Mouse (Mus musculus) midbrain, postnatal 0 days (tissue): Measurements from ENCODE around the gene Gins3. TPM values are rescaled to one million over a fixed set of nuclear protein-coding genes. Genes with fewer than 3 reads are reported as not detected.
A peak's percentile ranks its signal among the peaks of the same experiment; 100 is the strongest.
"Not testable (repeated sequence)": the region's sequence is repeated elsewhere in the genome, so short reads cannot be mapped to it uniquely, and the experiment has no call there.

Experiments used
- ATAC-seq: fragments of 200-750 bp; cut with Nextera tagmentation; 2 replicates; pipeline ENCODE4 v1.8.0; 2017; ENCODE audit warnings: moderate number of reproducible peaks, mild to moderate bottlenecking, moderate TSS enrichment, moderate library complexity; ENCODE audit not compliant: low FRiP score
- DNase-seq: peaks from one replicate; pipeline ENCODE4 v3.0.0-alpha.2; 2015; ENCODE audit warnings: low spot score
- H3K27ac ChIP-seq: fragments of 300-500 bp; sonication (generic); 2 replicates; pipeline ENCODE4 v1.5.1; 2014; ENCODE audit warnings: low read depth, mild to moderate bottlenecking, low read length, mixed read lengths
- H3K27me3 ChIP-seq: fragments of 300-500 bp; sonication (generic); 2 replicates; pipeline ENCODE4 v1.6.1; 2014; ENCODE audit warnings: low read length, control low read depth, mixed read lengths; ENCODE audit not compliant: insufficient read depth
- H3K36me3 ChIP-seq: fragments of 300-500 bp; sonication (generic); 2 replicates; pipeline ENCODE4 v1.6.1; 2014; ENCODE audit warnings: low read length, control low read depth, mixed read lengths; ENCODE audit not compliant: insufficient read depth
- H3K4me1 ChIP-seq: fragments of 300-500 bp; sonication (generic); 2 replicates; pipeline ENCODE4 v1.6.1; 2014; ENCODE audit warnings: mild to moderate bottlenecking, control low read depth, antibody characterized with exemption, low read length, mixed read lengths; ENCODE audit not compliant: insufficient read depth
- H3K4me2 ChIP-seq: fragments of 300-500 bp; sonication (generic); 2 replicates; pipeline ENCODE4 v1.6.1; 2014; ENCODE audit warnings: low read depth, mild to moderate bottlenecking, low read length, mixed read lengths; ENCODE audit not compliant: poor library complexity, severe bottlenecking
- H3K4me3 ChIP-seq: fragments of 300-500 bp; sonication (generic); 2 replicates; pipeline ENCODE4 v1.5.1; 2014; ENCODE audit warnings: low read depth, mild to moderate bottlenecking, low read length, moderate library complexity
- H3K9ac ChIP-seq: fragments of 300-500 bp; sonication (generic); replicated peaks from 2 replicates; pipeline ENCODE4 v1.6.1; 2014; ENCODE audit warnings: mild to moderate bottlenecking, low read length, moderate library complexity, mixed read lengths; ENCODE audit not compliant: poor library complexity, severe bottlenecking
- H3K9me3 ChIP-seq: fragments of 300-500 bp; sonication (generic); 2 replicates; pipeline ENCODE4 v1.6.1; 2016; ENCODE audit warnings: low read length, control low read depth
- CTCF ChIP-seq: IDR thresholded peaks from 2 replicates; pipeline ENCODE4 v1.5.1; 2016; ENCODE audit warnings: antibody characterized with exemption, mild to moderate bottlenecking
- WGBS: fragments of 180-500 bp; shearing (Covaris S2); extraction: QIAGEN DNeasy Blood & Tissue Kit; methylation state at CpG from one replicate; pipeline ENCODE4 v1.1.7; 2014; 5-methylcytosine and 5-hydroxymethylcytosine counted together
- polyA plus RNA-seq: library from polyadenylated mRNA; unstranded; fragments of >200 nt; fragmentation: Nextera tagmentation; extraction: Ambion mirVana; gene quantifications from 2 replicates; pipeline ENCODE4 v1.2.1, GENCODE M21; 2015
- total RNA-seq: library from RNA; depleted of rRNA; stranded (reverse); fragments of >200 nt; gene quantifications from 2 replicates; pipeline ENCODE4 v1.2.3, GENCODE M21; 2014

Gins3 gene
- total and polyA plus RNA-seq, 2 experiments from 2014 or later: 2.7 to 4.0 TPM

DNA sequence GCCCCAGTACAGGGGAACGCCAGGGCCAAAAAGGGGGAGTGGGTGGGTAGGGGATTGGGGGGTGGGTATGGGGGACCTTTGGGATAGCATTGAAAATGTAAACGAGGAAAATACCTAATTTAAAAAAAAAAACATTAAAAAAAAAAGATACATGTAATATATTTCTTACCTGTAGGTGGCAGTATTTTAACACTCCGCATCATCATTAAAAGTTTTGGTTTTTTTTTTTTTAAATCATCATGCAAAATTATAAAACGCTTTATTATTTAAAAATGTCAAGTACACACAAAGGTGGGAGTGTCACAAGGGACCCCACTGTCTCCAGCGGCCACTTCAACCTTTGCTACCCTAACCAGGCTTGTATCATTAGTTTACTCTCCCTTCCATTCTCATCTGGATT, 26.7 kb upstream of the Gins3 start:
- 22% methylated on average over 4 of the region's 5 CpGs for WGBS
- not testable (repeated sequence) for H3K4me2 ChIP-seq, H3K27ac ChIP-seq, H3K9me3 ChIP-seq, H3K4me3 ChIP-seq, ATAC-seq, H3K4me1 ChIP-seq, DNase-seq, H3K36me3 ChIP-seq, H3K27me3 ChIP-seq, H3K9ac ChIP-seq
- TF ChIP-seq CTCF: peak; percentile 60

DNA sequence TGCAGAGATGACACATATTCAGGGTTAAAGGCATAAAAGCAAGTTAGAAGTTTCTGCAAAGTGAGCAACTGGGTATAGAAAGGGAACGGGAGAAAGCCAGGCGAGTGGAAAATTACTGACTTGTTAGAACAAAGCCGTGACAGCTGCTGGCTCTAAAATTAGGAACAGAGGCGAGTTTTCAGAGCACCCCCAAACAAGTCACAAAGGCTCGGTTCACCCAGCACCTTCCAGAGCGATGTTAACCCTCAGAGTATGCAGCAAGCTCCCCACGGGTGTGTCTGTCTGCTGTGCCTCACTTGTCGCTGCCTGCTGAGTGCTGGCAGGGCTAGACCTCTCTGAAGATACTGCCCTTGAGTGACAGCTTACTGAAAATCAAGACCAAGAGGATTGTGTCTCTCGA, 26.0 kb upstream of the Gins3 start:
- no peaks in the 10 kb centered on the region for H3K9me3 ChIP-seq
- H3K27me3 ChIP-seq: no peaks in the 10 kb centered on the region
- H3K36me3 ChIP-seq: no peaks in the 10 kb centered on the region
- no peak overlapping the region for H3K4me2 ChIP-seq
- H3K4me1 ChIP-seq: no peaks in the 10 kb centered on the region
- H3K27ac ChIP-seq: no peak overlapping the region
- WGBS: 54% methylated on average over 9 of the region's 9 CpGs
- H3K4me3 ChIP-seq: no peak overlapping the region
- no peak for DNase-seq
- TF ChIP-seq CTCF: no peak
- ATAC-seq: no peak
- no peak overlapping the region for H3K9ac ChIP-seq

GRCm38 (mm10) chr8:95609406-95609805, 23.8 kb upstream of the Gins3 start:
- Histone ChIP-seq H3K27me3 (no peaks in the 10 kb centered on the region), H3K9ac (no peak overlapping the region), H3K9me3 (no peaks in the 10 kb centered on the region), H3K4me2 (no peak overlapping the region), H3K36me3 (no peaks in the 10 kb centered on the region), H3K4me1 (no peaks in the 10 kb centered on the region), H3K27ac (no peak overlapping the region), H3K4me3 (no peak overlapping the region)
- no peak for DNase-seq
- TF ChIP-seq CTCF: no peak
- ATAC-seq: no peak
- 87% methylated on average over 5 of the region's 5 CpGs for WGBS

DNA sequence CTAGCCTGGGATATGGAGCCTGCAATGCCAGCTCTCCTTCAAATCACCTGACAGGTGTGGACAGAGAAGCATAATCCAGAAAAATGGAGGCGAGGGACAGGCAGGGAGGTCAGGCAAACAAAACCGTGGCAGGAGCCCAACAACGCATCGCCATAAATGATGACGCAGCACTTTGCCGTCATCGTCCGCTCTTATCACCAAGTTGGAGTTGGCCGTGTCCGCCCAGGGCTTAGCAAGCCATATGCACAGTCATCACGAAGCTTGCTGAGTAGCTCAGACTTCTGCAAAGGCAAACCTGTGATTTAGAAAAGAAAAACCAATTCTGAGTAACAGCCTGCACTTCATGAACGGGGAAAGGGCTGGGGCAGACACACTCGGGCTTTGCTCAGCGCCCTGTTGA, 22.5 kb upstream of the Gins3 start:
- H3K27me3 ChIP-seq: no peaks in the 10 kb centered on the region
- no peaks in the 10 kb centered on the region for H3K4me1 ChIP-seq
- no peaks in the 10 kb centered on the region for H3K9me3 ChIP-seq
- 84% methylated on average over 14 of the region's 14 CpGs for WGBS
- DNase-seq (no peak), ATAC-seq (no peak)
- H3K27ac ChIP-seq: no peak overlapping the region
- H3K4me2 ChIP-seq: no peak overlapping the region
- TF ChIP-seq CTCF: no peak
- no peaks in the 10 kb centered on the region for H3K36me3 ChIP-seq
- H3K4me3 ChIP-seq: no peak overlapping the region
- H3K9ac ChIP-seq: no peak overlapping the region

DNA sequence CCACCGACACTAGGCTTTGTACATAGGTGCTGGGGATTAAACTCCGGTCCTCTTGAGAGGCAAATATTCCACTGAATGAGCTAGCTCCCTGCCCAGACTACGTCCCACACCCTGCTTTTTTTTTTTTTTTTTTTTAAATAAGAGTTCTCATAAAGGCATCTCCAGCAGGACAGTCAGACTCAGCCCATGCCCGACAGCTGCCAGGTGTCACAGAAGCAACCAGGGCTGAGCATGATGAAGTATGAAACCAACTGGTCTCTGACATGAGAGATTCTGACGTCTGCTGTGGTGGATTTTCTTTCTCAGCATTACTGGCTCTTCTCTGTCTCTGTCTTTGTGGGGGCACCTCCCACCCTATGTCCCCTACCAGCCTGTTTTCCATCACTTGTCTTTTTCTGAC, 21.5 kb upstream of the Gins3 start:
- DNase-seq (no peak), ATAC-seq (no peak)
- Histone ChIP-seq H3K4me2 (no peak overlapping the region), H3K36me3 (no peaks in the 10 kb centered on the region), H3K9me3 (no peaks in the 10 kb centered on the region), H3K4me3 (no peak overlapping the region), H3K9ac (no peak overlapping the region), H3K4me1 (no peaks in the 10 kb centered on the region), H3K27me3 (no peaks in the 10 kb centered on the region), H3K27ac (no peak overlapping the region)
- 71% methylated on average over 5 of the region's 5 CpGs for WGBS
- TF ChIP-seq CTCF: no peak

GRCm38 (mm10) chr8:95616383-95616782, 16.9 kb upstream of the Gins3 start:
- no peak for ATAC-seq
- Histone ChIP-seq H3K4me1 (no peaks in the 10 kb centered on the region), H3K4me2 (no peak overlapping the region), H3K9me3 (no peaks in the 10 kb centered on the region), H3K27me3 (no peaks in the 10 kb centered on the region), H3K4me3 (no peak overlapping the region), H3K36me3 (no peaks in the 10 kb centered on the region), H3K9ac (no peak overlapping the region), H3K27ac (no peak overlapping the region)
- no peak for TF ChIP-seq CTCF
- no peak for DNase-seq
- WGBS: 94% methylated on average over 7 of the region's 7 CpGs
